Mouse (Mus musculus) T-helper 1 cell (primary cell): ENCODE measurements around the gene Map4k2.

Experiments
- in situ Hi-C: fragments of 300-600 bp; cut with MboI, MseI; formaldehyde crosslinking; loops from one replicate; pipeline ENCODE4 v1.15.1; 2025; ENCODE audit warnings: high pct_unique_total_duplicates

The Map4k2 gene

DNA sequence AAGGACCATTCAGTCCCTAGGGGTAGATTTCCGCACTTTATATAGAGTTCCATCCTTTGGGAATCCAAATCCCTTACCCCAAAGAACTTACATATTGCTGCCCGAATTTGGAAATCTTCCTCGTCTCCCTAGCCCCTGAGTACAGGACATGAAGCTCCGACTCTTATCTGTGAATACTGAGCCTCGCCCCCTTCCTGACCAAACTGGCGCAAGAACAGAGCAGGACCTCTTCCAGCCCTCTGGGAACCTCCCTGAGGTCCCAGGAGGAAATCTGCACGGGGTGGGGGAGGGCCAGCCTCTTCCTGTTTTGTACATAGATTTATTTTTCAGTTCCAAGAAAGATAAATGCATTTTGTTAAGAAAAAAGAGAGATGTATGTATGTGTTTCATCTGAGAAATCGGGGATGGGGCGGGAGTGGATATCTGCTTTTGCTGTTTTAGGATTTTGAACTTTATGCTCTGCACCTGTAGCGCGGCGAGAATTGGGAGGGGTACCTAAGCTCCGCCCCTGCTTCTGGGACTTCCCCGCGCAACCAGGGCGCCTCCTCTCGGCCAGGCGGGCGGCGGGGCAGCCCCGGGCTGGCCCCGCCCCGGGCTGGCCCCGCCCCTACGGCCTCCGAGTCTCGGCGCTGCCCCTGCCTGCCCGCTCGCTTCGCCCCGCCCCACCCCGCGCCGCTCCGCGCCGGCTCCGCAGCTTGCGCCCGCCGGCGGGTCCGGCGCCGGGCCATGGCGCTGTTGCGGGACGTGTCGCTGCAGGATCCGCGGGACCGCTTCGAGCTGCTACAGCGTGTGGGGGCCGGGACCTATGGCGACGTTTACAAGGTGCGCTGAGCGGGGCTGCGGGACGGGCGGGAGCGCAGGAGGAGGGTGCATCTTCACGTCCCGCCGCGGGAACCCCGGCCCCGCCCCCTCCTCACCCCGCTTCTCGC lies at the start of gene Map4k2:
Gene Map4k2 (plus strand): TSS at position 612 of the 929 bp plus-strand sequence.
- in situ Hi-C loops: no loop called here

DNA sequence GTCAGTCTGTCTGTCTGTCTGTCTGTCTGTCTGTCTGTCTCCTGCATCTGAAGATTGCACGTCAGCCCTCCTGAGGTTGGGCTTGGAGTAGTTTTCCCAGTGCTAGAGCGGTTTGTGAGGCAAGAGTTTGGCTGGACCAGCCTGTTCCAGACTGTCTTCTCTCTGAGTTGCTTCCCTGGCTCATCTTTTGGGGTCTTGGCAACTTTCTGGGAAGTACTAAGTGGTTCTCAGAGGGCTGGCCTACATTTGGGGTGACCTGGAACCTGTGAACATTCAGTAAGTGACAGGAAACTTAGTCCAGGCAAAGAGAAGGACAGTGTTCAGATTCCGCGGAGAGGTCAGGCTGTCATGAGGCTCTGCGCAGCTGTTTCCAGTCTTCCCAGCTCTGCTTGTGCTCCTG lies 48.7 kb upstream of the Map4k2 start:
- in situ Hi-C loops: no loop called here

DNA sequence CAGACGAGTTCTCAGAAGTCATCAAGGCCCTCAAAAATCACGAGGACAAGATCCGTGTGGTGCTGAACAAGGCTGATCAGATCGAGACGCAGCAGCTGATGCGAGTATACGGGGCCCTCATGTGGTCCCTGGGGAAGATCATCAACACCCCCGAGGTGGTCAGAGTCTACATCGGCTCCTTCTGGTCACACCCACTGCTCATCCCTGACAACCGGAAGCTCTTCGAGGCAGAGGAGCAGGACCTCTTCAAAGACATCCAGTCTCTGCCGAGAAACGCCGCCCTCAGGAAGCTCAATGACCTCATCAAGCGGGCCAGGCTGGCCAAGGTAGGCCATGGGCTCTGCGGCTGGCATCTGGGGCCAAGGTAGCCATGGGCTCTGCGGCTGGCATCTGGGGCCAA lies 46.6 kb upstream of the Map4k2 start:
- in situ Hi-C loops: no loop called here

DNA sequence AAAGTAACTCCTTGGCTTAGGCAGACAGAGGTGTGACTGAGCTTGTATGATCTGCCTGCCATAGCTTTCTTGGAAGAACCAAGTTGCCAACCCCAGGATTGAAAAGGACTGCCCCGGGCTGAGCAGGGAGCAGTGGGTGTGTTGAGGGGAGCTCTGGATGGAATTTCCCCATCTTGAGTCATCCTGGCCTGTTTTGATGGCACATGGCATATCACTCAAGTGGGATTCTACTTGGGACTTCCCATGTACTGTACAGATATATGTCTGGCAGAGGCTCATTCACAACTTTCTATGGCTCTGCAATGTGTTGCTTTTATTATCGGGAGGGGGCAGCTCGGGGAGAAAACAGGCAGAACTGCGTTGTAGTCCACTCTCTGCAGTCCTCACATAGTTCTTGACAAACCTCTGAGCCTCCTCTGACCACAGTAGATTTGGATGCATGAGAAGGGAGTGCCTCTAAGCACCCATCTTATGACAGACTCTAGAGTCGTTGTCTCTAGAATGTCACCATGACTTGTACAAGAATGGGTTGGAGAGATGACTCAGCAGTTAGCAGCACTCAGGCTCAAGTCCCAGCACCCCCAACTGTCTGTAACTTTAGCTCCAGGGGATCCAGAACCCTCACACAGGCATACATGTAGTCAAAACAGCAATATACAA lies 44.3 kb upstream of the Map4k2 start:
- in situ Hi-C loops: no loop called here

DNA sequence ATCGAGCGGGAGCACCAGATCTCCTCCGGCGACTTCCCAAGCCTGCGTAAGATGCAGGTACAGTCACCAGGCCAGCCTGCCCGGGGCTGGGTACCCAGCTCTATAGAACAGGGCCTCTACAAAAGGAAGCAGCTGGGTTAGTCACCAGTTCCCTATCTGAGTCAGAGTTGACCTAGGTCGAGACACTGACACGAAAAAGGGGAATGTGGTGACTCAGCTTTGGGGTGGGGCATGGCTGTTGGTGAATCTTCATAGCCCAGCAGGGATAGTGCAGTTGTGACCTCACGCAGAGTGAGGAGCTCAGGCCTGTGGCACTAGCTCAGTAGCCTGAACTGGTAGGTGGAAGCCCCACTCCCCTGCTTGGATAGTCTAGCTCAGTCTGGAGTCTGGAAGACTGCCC lies 43.3 kb upstream of the Map4k2 start:
- in situ Hi-C loops: no loop called here

DNA sequence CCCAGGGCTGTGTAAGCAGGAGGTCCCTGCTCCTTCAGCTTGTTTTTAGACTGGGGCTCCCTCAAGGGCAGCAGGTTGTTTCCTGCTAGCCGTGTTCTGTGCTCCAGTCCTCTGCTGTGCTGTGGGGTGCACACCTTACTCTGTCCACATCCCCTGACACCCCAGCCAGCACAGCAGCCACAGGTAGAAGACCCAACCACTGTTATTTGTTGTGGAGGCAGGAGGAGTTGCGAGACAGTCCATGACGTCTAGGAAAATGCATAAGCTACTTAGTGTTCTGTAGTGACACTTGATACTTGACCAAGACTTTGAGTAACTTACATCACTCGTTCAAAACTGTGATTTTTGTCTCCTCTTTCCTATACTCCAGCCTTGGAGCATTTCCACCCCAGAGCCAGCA lies 41.9 kb upstream of the Map4k2 start:
- in situ Hi-C loops: no loop called here

DNA sequence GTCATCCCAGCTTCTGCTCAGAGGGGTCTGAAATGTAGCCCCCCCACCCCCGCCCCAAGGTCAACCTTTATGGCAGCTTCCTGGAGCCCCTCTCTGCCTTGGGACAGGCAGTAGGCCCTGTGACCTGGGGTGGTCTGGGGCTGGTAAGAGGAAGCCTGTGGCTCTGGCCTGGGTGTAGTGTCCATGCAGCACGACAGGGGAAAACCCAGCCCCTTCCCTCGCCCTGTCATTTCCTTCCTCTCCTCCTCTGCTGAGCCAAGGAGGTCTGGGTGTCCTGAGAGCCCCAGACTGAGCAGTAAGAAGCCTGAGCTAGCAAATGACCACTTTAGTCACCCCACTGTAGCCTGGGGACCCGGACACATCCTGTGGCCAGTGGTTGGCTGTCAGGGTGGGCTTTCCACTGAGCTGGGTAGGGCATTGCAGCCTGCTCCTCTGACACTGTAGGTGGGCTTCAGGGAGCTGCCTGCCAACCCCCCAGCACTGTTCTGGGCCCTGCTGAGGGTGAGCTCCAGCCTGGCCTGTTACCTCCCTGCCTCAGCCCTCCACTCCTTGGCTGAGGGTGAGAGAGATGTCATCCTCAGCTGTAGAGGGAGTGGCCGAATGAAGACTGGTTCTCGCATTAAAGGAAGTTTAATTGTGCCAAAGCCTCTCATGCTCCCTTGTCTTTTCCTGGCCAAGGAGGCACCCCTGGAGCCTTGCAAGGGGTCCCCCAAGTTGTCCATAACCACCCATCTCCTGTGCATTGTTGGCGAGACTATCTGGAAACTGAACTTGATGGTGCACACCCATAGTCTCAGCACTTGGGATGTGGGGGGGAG lies 41.3 kb upstream of the Map4k2 start:
- in situ Hi-C loops: no loop called here

DNA sequence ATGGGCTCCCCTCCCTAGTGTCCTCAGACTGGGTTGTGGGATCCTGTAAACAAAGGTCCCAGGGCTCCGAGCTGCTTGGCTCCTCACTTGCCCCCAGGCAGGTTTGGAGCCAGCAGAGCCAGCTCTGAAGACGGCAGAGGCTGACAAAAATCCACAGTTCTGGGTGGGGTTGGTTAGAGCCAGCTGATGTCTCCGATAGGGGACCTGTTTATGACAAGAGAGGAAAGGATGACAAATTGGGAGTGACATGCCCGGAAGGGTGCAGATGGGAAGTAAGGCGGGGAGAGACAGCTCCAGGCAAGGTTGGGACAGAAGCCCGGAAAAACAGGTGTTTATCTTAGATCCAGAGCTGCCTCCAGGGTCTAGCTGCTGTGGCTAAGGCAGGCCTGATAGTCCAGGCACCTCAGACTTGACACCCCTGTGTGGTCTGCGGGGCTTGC lies 40.5 kb upstream of the Map4k2 start:
- in situ Hi-C loops: no loop called here

DNA sequence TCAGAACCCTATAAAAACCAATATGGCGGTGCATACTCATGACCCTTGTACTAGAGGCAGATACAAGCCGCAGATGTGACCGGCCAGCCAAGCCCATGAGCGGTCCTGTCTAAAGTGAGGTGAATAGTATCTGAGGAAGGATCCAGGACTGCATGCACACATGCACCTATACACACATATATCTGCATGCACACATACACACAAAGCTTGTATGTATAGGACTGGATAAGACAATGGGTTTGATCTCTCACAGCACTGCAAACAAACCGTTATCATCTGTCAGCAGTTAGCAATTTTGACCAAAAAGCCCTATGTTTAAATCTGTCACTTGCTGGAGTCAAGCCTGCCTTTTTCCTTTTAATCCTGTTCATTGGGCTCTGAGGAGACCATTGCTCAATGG lies 38.8 kb upstream of the Map4k2 start:
- in situ Hi-C loops: no loop called here

DNA sequence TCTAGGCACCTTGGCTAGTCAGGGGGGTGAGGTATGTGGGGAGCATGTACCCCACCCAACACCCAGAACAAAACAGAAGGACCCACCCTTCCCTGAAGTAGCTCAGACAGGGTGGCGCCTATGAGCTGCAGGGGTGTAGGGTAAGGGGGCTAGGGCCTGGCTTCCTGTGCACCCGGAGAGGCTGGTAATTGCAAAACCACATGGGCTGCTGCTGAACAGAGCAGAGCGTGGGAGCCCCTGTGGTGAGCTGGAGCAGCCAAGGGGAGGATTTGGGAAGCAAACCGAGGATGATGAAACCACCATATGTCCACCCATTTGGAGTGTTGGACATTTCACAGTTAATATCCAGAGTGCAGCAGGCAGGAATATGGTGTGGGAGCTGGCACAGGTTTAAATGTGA lies 38.4 kb upstream of the Map4k2 start:
- in situ Hi-C loops: no loop called here

DNA sequence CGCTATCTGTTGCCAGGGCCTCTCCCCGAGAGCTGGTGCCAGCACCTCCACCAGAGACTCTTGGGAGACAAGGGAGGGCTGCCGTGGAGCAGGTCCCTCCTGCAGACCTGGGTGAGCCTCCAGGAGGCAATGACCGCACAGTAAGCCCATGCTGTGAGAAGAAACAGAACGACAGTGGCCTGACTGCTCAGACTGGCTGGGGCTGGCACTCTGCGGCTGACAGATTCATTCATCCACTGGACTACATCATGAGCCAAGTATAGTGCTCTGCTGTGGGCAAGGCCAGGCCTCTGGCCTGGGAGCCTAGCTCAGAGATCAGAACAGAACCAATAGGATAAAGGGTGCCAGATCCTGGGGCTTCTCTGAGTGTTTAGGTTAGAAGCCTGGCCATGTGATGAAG lies 37.1 kb upstream of the Map4k2 start:
- in situ Hi-C loops: no loop called here

DNA sequence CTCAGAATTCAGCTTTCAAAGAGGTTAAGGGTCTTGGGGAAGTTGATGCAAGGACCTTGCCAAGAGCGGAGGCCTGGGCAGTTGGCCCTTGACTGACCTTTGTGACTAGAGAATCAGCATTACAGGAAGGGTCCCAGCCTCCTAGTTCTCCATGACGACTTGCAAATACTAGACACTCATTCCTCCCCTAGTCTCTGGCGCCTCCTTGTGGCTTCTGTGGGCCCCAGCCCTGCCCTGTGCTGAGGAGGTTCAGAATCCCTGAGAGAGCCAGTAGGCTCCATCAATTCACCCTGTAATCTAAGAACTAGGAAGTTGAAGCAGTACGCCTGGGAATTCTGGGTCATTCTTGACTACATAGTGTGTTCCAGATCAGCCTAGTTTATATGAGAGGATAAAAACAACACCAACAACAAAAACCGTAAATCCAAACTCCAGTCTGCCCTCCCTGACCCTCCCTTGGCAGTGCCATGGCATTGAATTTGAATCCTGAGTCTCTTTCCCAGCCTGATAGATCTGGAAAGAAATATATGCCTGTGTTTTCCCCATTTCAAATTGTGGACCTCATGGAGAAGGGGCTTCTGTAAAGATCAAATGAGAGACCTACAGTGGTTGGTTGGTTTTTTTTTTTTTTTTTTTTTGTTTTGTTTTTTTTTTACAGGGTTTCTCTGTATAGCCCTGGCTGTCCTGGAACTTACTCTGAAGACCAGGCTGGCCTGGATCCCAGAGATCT lies 36.0 kb upstream of the Map4k2 start:
- in situ Hi-C loops: loop anchor here (5.0 kb wide), 1 partner anchor 43 kb away; no protein-coding TSS in a partner anchor

DNA sequence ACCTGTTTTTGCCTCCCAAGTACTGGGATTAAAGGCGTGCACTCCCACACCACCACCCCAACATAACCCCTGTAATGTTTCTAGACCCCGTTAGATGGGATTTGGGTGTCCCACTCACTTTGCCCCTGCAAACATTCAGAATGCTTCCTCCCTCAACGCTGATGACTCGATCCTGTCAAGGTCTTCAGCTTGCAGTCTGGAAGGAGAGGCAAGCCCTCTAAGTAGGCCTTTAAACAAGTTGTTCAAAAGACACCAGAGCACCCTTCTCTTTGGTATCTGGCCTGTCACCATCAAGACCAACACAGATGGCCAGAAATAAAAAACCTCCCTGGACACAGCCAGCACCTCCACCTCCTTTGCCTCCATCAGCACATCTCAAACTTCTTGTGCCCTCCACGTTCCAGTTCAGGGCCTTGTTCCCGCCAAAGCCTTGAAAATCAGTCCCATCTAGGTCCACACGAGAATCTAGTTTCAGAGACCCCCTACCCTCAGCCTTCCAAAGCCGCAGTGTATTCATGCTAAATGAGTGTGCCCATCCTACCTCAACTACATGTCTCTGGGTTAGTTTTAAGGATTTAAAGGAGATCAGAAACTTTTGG lies 35.3 kb upstream of the Map4k2 start:
- in situ Hi-C loops: loop anchor here (5.0 kb wide), 1 partner anchor 43 kb away; no protein-coding TSS in a partner anchor

DNA sequence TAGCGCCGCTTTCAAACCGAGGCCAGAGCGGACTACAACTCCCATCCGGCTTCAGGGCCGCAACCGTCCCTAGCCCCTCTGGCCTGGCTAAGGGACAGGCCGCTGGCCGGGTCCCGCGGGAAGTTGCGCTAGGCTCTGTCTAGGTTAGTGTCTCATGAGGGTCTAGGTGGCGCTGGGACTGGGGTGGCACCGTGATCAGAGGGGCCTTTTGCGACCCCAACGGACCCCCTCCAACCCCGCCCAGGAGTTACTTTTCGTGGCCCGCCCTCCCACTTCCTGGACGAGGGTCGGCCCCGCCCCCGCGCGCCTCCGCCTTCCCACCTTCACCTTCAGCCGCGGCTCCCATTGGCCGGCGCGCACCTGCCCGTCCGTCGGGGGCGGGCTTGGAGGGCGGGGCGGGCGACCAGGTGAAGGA lies 34.8 kb upstream of the Map4k2 start, which contains the start of gene Cdc42bpg:
Gene Cdc42bpg (plus strand): TSS at position 320 of the 415 bp plus-strand sequence.
- in situ Hi-C loops: loop anchor here (5.0 kb wide), 1 partner anchor 44 kb away; no protein-coding TSS in a partner anchor

DNA sequence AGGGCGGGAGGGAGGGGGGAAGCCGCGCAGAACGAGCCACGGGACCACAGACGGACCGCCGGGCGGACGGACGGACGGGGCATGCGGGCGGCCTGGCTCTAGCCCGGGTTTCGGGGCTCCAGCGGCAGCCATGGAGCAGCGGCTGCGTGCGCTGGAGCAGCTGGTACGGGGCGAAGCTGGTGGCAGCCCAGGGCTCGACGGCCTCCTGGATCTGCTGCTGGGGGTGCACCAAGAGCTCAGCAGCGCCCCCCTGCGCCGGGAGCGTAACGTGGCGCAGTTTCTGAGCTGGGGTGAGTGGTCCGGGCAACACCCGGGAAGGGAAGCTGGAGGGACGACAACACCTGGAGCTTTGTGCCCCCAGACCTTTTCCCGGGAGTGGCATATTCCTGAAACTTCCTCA lies 34.3 kb upstream of the Map4k2 start:
- in situ Hi-C loops: loop anchor here (5.0 kb wide), 1 partner anchor 44 kb away; no protein-coding TSS in a partner anchor

DNA sequence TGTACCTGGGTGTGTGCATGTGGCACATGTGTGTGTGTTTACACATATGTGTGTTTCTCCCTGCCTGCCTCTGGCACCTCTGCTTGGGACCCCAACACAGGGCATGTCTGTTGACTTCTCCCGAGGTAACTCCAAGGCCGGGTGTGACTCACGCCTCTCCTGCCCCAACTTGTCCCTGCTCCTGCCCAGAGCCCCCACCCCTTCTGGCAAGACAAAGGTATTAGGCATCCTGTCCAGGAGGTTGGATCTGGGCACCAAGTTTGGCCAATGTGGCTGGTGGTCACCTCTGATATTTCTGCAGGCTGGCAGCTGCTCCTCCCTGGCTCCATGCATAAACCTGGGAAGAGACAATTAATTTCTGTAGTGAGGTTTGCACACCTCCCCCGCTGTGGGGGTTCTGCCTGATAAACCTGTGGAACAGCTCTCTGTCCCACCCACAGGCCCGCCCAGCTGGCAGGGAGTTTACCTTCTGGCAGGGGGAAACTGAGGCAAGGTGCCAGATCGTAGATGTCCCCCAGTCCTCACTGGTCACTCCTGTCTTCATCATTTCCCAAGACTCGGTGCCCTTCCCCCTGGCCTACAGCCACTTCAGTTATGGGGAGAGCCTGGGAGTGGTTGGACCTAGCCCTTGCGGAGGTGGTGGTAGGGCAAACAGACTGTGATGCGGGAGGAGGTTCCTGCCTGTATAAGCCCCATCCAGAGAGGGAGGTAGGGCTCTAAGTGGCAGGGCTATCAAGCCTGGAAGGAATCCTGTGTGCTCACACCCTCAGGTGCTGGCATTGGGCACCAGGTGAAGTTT lies 33.0 kb upstream of the Map4k2 start:
- in situ Hi-C loops: loop anchor here (5.0 kb wide), 1 partner anchor 46 kb away; no protein-coding TSS in a partner anchor

DNA sequence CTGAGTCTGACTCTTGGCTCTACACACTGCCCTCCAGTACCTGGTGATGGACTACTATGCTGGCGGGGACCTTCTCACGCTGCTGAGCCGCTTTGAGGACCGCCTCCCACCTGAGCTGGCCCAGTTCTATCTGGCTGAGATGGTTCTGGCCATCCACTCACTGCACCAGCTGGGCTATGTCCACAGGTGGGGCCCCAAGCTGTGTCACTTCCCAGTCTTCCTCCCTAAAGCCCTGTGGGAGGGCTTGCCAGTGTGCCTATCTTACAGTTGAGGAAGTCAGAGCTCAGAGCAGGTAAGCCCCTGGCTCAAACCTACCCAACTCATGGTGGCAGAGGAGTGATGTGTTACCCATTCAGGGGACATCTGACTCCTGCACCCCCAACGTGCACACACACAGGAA lies 30.8 kb upstream of the Map4k2 start:
- in situ Hi-C loops: loop anchor here (10.0 kb wide), 1 partner anchor 305 kb away; no protein-coding TSS in a partner anchor

DNA sequence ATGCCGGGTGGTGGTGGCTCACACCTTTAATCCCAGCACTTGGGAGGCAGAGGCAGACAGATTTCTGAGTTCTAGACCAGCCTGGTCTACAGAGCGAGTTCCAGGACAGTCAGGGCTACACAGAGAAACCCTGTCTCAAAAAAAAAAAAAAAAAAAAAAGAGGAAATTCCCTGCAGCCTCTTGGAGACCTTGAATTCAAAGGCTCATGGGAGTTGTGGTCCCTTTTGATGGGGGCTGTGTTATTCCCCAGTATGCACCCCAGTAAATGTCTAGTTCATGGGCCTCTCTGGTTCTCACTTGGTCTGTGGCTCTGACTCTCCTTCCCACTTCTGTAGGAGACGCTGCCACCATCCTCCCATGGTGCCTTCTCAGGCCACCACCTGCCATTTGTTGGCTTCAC lies 29.2 kb upstream of the Map4k2 start:
- in situ Hi-C loops: loop anchor here (10.0 kb wide), 1 partner anchor 303 kb away; no protein-coding TSS in a partner anchor

DNA sequence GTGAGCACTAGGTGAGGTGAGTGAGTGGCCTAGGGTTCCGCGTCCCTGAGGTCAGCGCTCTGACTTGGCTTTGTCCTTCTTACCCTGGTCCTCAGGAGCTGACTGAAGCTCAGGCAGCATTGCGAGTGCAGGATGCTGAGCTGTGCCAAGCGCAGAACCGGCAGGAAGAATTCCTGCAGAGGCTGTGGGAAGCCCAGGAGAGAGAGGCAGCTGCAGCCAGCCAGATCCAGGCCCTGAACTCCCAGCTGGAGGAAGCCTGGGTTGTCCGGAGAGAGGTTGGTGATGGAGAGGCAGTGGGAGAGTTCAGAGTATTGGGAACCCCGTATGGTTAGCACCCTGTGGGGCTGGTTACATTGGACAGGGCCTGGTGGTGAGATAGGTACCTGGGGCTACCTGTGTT lies 27.1 kb upstream of the Map4k2 start:
- in situ Hi-C loops: loop anchor here (10.0 kb wide), 1 partner anchor 301 kb away; no protein-coding TSS in a partner anchor
